Mouse (Mus musculus) megakaryocyte-erythroid progenitor cell, adult 5 weeks (primary cell): ENCODE data around the gene Pnma1. TPM values are rescaled to one million over a fixed set of nuclear protein-coding genes. Genes with fewer than 3 reads are reported as not detected.

Source experiments
- polyA plus RNA-seq: library from polyadenylated mRNA; stranded (reverse); fragments of >175 nt; gene quantifications from 2 replicates; pipeline ENCODE4 v1.2.3, GENCODE M21; 2012

The Pnma1 gene
- 0.11 and 0.38 TPM in 2 replicates for polyA plus RNA-seq

DNA sequence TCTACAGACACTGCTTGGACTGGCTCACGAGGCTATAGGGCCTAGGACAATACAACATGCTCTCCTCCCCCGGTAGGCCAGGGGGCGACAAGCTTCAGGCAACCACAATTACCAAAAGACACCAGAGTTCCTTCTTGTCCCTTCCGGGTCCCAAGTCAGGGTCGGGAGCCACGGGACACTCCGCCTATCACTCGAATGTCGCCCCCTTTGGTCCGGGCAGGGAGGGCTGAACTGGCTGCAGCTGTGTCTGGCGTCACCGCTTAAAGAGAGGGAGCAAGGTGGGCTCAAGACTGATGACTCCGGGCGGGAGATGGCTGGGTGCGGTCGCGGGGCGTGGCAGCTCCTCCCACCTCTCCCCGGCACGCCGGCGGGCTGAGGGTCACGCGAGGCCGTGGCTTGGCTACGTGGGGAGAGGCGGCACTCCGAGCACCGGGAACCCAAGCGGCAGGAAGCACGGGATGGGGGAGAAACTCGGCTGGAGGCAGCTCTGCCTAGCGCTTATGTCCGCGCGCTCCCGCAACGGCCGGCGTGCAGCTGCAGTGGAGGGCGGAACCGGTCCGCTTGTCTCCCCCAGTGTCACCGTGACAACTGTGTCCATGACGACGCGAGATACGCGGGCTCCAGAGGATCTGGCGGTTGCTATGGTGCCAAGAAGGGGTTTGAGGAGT lies at the start of gene Pnma1:
Gene Pnma1, minus strand, starts transcription at position 536 of the 668 bp plus-strand sequence.

DNA sequence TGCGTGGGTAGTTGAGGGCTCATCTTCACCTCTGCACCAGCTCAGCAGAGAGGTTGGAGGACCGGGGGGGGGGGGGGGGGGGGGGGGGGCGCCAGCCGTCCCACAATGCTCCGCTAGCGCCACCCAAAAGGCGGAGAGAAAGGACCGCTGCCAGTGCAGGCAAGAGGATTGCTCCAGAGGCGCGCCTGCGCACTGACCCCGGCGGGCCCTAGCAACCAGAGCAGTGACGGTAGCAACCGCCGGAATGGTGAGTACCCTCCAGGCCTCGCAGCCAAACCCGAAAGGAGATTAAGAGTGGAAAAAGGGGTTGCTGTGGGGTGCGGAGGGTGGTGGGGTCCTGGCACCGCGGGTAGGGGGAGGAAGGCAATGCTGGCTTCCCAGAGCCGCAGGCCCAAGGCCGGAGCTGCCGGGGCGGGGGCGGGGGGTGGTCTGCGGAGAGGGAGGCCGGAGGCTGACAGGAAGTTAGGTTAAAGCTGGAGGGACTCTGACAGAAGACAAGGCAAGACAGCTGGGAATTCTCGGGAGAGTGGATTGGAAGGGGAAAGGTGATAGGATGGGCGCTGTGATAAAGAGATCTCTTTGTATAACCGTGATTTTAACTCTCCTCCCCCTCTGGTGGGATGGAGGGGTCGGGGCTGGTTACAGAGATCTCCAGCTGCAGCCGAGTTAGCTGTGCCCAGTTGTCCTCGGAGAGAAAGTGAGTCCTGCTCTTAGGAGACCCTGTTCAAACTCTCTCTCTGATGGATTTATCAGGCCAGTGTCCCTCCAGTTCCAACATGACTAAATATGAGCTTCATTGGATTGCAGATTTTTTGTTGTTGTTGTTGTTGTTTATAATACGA lies 33.9 kb downstream of the Pnma1 start, which contains the start of gene Dnal1:
Gene Dnal1, plus strand, starts transcription at position 214 of the 842 bp plus-strand sequence.

DNA sequence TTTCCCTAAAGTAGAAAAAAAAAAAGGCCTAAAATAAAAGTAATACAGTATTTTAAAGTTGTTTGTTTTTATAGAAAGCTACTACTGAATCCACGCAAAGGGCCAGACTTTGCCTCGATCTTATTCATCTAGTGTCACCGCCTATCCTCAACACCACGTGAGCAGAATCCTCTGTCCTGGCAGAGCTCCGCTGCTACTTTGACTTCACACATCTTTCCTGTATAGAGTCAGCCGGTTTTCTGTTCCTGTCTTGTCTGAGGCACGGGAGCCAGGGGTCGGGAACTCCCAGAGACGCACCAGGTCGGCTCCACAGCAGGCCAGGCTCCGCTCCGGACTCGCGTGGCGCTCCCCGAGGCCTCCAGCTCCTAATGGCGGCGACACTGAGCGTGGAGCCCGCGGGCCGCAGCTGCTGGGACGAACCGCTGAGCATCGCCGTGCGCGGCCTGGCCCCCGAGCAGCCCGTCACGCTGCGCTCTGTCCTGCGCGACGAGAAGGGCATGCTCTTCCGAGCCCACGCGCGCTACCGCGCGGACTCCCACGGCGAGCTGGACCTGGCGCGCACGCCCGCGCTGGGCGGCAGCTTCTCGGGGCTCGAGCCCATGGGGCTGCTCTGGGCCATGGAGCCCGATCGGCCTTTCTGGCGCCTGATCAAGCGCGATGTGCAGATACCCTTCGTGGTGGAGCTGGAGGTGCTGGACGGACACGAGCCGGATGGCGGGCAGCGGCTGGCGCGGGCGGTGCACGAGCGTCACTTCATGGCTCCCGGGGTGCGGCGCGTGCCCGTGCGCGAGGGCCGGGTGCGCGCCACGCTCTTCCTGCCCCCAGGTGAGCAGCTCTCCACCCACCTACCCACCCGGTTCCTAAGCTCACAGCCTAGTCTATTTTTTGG lies 47.4 kb downstream of the Pnma1 start, which contains the start of gene Acot6:
Gene Acot6, plus strand, starts transcription at position 51 of the 889 bp plus-strand sequence.

Other genes starting within 250 kb of the Pnma1 start
- gene Numb, start 226.6 kb downstream of the Pnma1 start, polyA plus RNA-seq, result 12.8 and 16.1 TPM in 2 replicates
- gene Riox1, start 197.9 kb downstream of the Pnma1 start, polyA plus RNA-seq, result 46.2 and 48.3 TPM in 2 replicates
- 0.03 TPM in 1 of 2 replicates, not detected in the other for gene Heatr4, start 163.6 kb downstream of the Pnma1 start, polyA plus RNA-seq
- 10.3 and 10.9 TPM in 2 replicates for gene Acot2, start 160.6 kb downstream of the Pnma1 start, polyA plus RNA-seq
- gene Acot1, start 139.0 kb downstream of the Pnma1 start, polyA plus RNA-seq, result 6.9 and 7.1 TPM in 2 replicates
- gene Acot4, start 110.1 kb downstream of the Pnma1 start, polyA plus RNA-seq, result 0.05 and 0.10 TPM in 2 replicates
- gene Gm49366, start 109.6 kb downstream of the Pnma1 start, polyA plus RNA-seq, result not detected in 2 replicates
- not detected in 2 replicates for gene Acot3, start 96.3 kb downstream of the Pnma1 start, polyA plus RNA-seq
- gene Acot5, start 79.2 kb downstream of the Pnma1 start, polyA plus RNA-seq, result not detected in 2 replicates
- 0.34 and 0.37 TPM in 2 replicates for gene Acot6, start 47.8 kb downstream of the Pnma1 start, polyA plus RNA-seq
- 0.03 and 0.10 TPM in 2 replicates for gene Dnal1, start 34.1 kb downstream of the Pnma1 start, polyA plus RNA-seq
- 73.5 and 102 TPM in 2 replicates for gene Elmsan1, start 70.4 kb upstream of the Pnma1 start, polyA plus RNA-seq
- 2.2 and 4.7 TPM in 2 replicates for gene Ptgr2, start 136.7 kb upstream of the Pnma1 start, polyA plus RNA-seq
- 1.6 and 3.0 TPM in 2 replicates for gene Zfp410, start 168.4 kb upstream of the Pnma1 start, polyA plus RNA-seq
- 9.3 and 10.3 TPM in 2 replicates for gene Coq6, start 213.2 kb upstream of the Pnma1 start, polyA plus RNA-seq
- 0.27 and 0.35 TPM in 2 replicates for gene Fam161b, start 213.3 kb upstream of the Pnma1 start, polyA plus RNA-seq